Mouse (Mus musculus) small intestine, adult 2 months (tissue): ENCODE measurements around the gene Tmem136. TPM values are rescaled to one million over a fixed set of nuclear protein-coding genes. Genes with fewer than 3 reads are reported as not detected.
A peak's percentile ranks its signal among the peaks of the same experiment; 100 is the strongest.

Source experiments
- H3K27ac ChIP-seq: fragments of 200-500 bp; 2 replicates; pipeline ENCODE4 v1.5.1; 2012; ENCODE audit warnings: low read depth, low read length, control low read depth, inconsistent platforms; ENCODE audit not compliant: insufficient read depth
- H3K27me3 ChIP-seq: fragments of 200-500 bp; 2 replicates; pipeline ENCODE4 v1.6.1; 2012; ENCODE audit warnings: mild to moderate bottlenecking, moderate library complexity, low read length, inconsistent platforms; ENCODE audit not compliant: control insufficient read depth, insufficient read depth
- H3K36me3 ChIP-seq: fragments of 200-500 bp; 2 replicates; pipeline ENCODE4 v1.6.1; 2012; ENCODE audit warnings: mild to moderate bottlenecking, low read length, control low read depth, inconsistent platforms; ENCODE audit not compliant: control insufficient read depth, insufficient read depth
- H3K4me1 ChIP-seq: fragments of 200-500 bp; 2 replicates; pipeline ENCODE4 v1.6.1; 2012; ENCODE audit warnings: low read length, inconsistent platforms, mixed read lengths; ENCODE audit not compliant: control insufficient read depth, insufficient read depth, insufficient read length
- H3K4me3 ChIP-seq: fragments of 200-500 bp; 2 replicates; pipeline ENCODE4 v1.5.1; 2012; ENCODE audit warnings: low read depth, mild to moderate bottlenecking, control low read depth, inconsistent platforms, low read length, moderate library complexity
- CTCF ChIP-seq: fragments of 200-500 bp; IDR thresholded peaks from 2 replicates; pipeline ENCODE4 v1.5.1; 2012; ENCODE audit warnings: low read depth, mild to moderate bottlenecking, control low read depth, inconsistent platforms, low read length, moderate library complexity, mixed read lengths; ENCODE audit not compliant: insufficient replicate concordance, insufficient read length; ENCODE audit errors: extremely low read depth
- POLR2A ChIP-seq: fragments of 200-500 bp; IDR thresholded peaks from 2 replicates; pipeline ENCODE4 v1.6.1; 2012; ENCODE audit warnings: low read depth, mild to moderate bottlenecking, control low read depth, inconsistent platforms, low read length, moderate library complexity
- WGBS: fragments of 180-500 bp; shearing (Covaris S2); methylation state at CpG from one replicate; pipeline ENCODE4 v1.1.7; 2018; 5-methylcytosine and 5-hydroxymethylcytosine counted together
- polyA plus RNA-seq: library from polyadenylated mRNA; depleted of rRNA; stranded (reverse); fragments of >200 nt; gene quantifications from 2 replicates; pipeline ENCODE4 v1.2.3, GENCODE M21; 2012

Gene Tmem136
- polyA plus RNA-seq, 1 experiment, result 0.55 TPM

DNA sequence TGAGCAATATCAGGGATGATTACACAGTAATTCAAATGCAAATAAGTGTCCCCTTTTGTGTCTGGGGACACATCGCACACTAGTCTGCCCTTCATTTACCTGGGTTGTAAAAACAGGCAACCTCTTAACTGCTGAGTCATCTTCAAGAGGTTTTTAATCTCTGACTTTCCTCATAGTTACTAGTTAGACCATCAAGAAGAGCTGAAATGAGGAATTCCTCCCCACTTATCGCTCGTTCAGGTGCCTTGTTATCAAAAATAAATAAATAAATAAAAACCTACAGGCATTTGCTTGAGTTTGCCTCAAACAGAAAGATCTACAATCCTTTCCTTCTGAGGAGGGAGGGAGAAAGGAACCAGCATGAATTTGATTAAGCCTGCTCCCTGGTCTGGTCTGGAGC, 7.6 kb downstream of the Tmem136 start:
- H3K36me3 ChIP-seq, result no peaks in the 10 kb centered on the region
- WGBS, result 87% methylated on average over 3 of the region's 3 CpGs
- TF ChIP-seq CTCF, result no peak
- no peak for TF ChIP-seq POLR2A
- H3K4me3 ChIP-seq, result no peak overlapping the region
- no peaks in the 10 kb centered on the region for H3K27me3 ChIP-seq
- no peak overlapping the region for H3K27ac ChIP-seq
- H3K4me1 ChIP-seq, result no peaks in the 10 kb centered on the region; the same call in 1 of the 2 replicates

DNA sequence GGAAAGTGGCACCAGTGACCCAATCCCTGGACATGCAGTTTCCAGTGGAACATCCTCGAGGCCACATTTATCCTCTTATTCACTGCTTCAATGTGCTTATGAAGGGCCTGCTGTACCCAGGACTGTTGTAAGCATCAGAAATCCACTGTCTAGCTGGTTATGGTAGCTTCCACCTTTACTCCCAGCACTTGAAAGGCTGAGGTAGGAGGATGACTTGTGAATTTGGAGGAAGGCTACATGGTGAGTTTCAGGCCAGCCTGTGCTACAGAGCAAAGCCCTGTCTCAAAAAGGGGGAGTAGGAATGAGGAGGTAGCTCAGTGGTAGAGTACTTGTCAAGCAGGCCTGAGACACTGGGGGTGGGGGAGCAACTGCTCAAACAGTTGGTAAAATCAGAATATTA, 8.3 kb downstream of the Tmem136 start:
- no peak overlapping the region for H3K27ac ChIP-seq
- 85% methylated on average over 1 of the region's 1 CpGs for WGBS
- H3K4me3 ChIP-seq, result no peak overlapping the region
- no peak for TF ChIP-seq CTCF
- no peak for TF ChIP-seq POLR2A
- peaks cover 2% of the 10 kb centered on the region for H3K4me1 ChIP-seq
- H3K36me3 ChIP-seq, result no peaks in the 10 kb centered on the region
- no peaks in the 10 kb centered on the region for H3K27me3 ChIP-seq

DNA sequence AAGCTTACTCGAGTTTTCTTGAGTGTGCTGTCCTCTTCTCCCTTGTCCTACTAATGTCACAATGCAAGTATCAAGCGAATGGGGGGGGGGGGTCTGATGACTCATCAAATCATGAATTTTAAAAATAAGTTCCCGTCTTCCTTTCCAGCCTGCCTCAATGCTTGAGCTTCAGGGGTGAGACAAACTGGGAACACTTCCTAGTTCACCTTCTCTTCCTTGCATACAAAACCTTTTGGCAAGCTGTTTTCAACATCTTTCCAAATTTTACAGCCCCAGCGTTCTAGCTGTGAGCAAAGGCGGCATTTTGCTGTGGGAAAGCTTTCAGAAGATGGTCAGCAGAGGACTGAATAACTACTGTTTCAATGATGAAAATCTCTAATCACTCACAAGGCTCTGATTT, 8.8 kb downstream of the Tmem136 start:
- no peaks in the 10 kb centered on the region for H3K27me3 ChIP-seq
- no peak overlapping the region for H3K27ac ChIP-seq
- TF ChIP-seq CTCF, result no peak
- TF ChIP-seq POLR2A, result no peak
- H3K4me1 ChIP-seq, result peaks cover 4% of the 10 kb centered on the region
- no peak overlapping the region for H3K4me3 ChIP-seq
- H3K36me3 ChIP-seq, result no peaks in the 10 kb centered on the region
- 44% methylated on average over 5 of the region's 5 CpGs for WGBS

DNA sequence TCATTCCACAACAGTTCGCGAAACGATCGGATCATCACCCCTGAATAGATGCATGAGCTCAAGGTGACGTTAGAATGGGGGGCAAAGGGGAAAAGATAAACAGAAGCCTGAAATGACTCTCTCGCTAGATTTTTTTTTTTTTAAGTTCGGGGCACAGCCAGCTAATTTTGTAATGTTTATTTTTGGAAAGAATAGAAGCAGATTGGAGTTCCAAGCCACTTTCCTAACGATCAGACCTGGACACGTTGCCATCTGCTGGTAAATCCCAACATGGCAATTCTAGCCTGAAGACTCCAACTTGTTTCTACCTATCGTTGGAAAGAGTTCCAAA, 9.2 kb downstream of the Tmem136 start, which contains the start of gene Arhgef12:
Arhgef12 (minus strand) TSS at position 53 of the 331 bp plus-strand sequence.
- peak within 1 kb of the TSS; percentile 76 for H3K27ac ChIP-seq
- TF ChIP-seq POLR2A (no peak), CTCF (no peak)
- peaks cover 4% of the 10 kb centered on the region for H3K4me1 ChIP-seq
- H3K4me3 ChIP-seq, result peak within 1 kb of the TSS; percentile 96
- H3K27me3 ChIP-seq, result no peaks in the 10 kb centered on the region
- H3K36me3 ChIP-seq, result no peaks in the 10 kb centered on the region
- 4% methylated on average over 10 of the region's 10 CpGs for WGBS

DNA sequence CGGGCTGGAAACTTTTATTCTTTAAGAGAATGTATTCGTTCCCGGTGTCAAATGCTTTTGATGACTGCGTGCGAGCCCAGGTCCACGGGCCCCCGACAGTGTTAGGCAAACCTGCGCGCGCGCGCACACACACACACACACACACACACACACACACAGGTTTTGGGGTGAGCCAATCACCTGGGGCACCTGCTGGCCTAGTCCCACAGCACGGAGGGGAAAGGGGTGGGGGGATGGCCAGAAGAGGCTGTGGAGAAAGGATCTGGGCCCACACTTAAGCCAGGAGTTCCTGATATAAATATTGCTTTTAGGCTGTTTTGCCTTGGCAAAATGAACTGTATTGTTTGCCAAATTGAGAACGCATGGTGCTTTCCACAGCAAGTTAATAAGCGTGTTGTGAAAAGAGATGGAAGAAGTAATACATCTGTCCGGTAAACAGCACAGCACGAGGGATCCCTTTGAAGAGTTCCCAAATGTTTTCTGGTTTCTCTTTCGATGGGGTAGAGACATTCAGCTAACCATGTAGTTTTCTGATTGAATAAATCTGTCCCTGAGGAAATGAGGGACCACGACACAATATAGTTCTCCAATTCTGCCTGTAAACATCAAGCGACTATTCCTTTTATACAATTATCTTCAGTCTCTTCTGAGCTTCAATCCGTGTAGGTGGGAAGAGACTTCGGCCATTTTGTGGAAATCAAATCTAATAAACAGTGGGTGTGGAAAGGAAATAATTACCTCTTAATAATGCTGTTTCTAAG, 9.8 kb downstream of the Tmem136 start:
- Histone ChIP-seq H3K4me1 (peaks cover 4% of the 10 kb centered on the region), H3K4me3 (peak overlapping the region; percentile 96), H3K36me3 (no peaks in the 10 kb centered on the region), H3K27ac (peak overlapping the region; percentile 76), H3K27me3 (no peaks in the 10 kb centered on the region)
- TF ChIP-seq POLR2A (no peak), CTCF (no peak)
- WGBS, result 3% methylated on average over 22 of the region's 22 CpGs

DNA sequence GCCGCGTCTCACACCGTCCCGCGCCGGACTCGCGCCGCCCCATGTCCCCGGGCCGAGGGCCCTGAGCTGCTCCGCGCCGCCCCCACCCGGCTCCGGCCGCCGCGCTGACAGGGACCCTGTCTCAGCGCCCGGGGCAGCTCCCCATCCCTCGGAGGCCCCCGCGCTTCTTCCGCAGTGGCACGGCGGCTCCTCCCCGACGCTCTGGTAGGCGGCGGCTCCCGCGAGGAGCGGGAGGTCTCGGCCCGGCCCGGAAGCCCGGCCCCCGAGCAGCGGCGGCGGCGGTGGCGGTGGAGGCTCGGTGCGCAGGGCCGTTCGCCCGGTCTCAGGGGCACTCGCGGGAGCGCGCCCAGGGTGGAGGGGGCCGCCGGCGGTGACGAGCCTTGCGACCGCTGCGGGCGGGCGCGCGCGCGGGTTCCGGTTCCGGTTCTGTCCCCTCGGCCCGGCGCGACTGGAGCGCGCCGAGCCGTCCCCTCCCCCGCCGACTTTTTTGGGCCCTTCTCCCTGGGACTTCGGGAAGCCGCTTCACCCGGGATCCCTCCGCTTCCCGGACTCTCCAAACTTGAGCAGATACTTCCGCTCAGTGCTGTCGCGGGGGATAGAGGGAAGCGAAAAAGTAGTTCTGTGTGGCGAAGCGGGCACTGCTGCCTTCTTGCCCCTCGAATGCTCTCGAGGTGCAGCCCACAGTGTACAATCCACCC, 10.6 kb downstream of the Tmem136 start:
- no peaks in the 10 kb centered on the region for H3K36me3 ChIP-seq
- peak overlapping the region; percentile 96 for H3K4me3 ChIP-seq
- no peaks in the 10 kb centered on the region for H3K27me3 ChIP-seq
- TF ChIP-seq POLR2A (no peak; the same call in none of the 2 replicates), CTCF (no peak)
- WGBS, result 1% methylated on average over 88 of the region's 91 CpGs
- H3K4me1 ChIP-seq, result peaks cover 4% of the 10 kb centered on the region
- peak overlapping the region; percentile 76 for H3K27ac ChIP-seq
